10 mouse cellular contexts compared by ENCODE assay signal in the genomic region with DNA sequence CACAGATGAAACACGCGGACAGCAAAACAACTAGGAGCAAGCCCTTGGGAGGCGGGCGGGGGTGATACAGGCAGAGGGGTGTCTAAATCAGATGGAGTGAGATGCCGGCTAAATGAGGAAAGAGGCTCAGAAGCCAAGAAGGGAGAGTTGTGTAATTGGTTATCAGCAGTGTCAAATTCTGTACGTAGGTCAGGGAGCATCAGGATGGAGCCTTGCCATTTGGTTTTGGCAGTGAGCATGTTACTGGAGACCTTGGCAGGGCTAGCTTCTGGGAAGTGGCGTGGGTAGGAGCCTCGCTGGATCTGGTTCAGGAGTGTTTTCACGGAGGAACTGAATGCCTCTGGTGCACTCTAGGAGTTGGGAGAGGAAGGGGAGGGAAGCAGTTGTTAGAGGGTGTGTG. TPM values are rescaled to one million over a fixed set of nuclear protein-coding genes. Genes with fewer than 3 reads are reported as not detected.
DNase-seq lines count a peak whose midpoint lies in the region; ATAC-seq and TF ChIP-seq lines count a peak whose summit lies in the region.
"Had no signal": no experiment of that assay in that cellular context is flagged by ENCODE, and none has a peak within 500 bp of the region (broad histone marks: within the 10 kb centered on the region; RNA-seq: fewer than 3 reads in every experiment).

No protein-coding gene starts in this region.

- H3K4me2 ChIP-seq in midbrain, embryonic 16.5 days (ENCODE audit: low read length): no peak overlapping the region
- H3K4me2 ChIP-seq: stomach, embryonic 15.5 days had no signal

- intact Hi-C loops in left cerebral cortex, postnatal 14 days (cut with DNase I): no loop called here
- intact Hi-C loops in left cerebral cortex, adult 2 months (cut with DNase I): no loop called here
- intact Hi-C loops in left cerebral cortex, postnatal 36 days (cut with DNase I): no loop called here

- TF ChIP-seq CTCF in left cerebral cortex, adult 2 months (IDR thresholded peaks at IDR 0.05): no peak

- no peak overlapping the region for H3K27ac ChIP-seq in left cerebral cortex, adult 2 months
- no peak overlapping the region for H3K27ac ChIP-seq in midbrain, embryonic 16.5 days (ENCODE audit: low read length)
- H3K27ac ChIP-seq: macrophage; stomach, embryonic 15.5 days had no signal

- 78% methylated on average over 9 of the region's 9 CpGs for WGBS in midbrain, embryonic 16.5 days

- H3K4me3 ChIP-seq in left cerebral cortex, adult 2 months: no peak overlapping the region
- H3K4me3 ChIP-seq in midbrain, embryonic 16.5 days (ENCODE audit: low read depth, low read length): no peak overlapping the region
- H3K4me3 ChIP-seq: stomach, embryonic 15.5 days had no signal

- no peaks in the 10 kb centered on the region for H3K4me1 ChIP-seq in midbrain, embryonic 16.5 days (ENCODE audit: control insufficient read depth, insufficient read depth, low read length)
- H3K4me1 ChIP-seq: stomach, embryonic 15.5 days had no signal

- no peaks in the 10 kb centered on the region for H3K27me3 ChIP-seq in midbrain, embryonic 16.5 days (ENCODE audit: control insufficient read depth, insufficient read depth, low read depth, low read length)
- H3K27me3 ChIP-seq: stomach, embryonic 15.5 days had no signal

- H3K9ac ChIP-seq in midbrain, embryonic 16.5 days (ENCODE audit: low read depth, low read length): no peak overlapping the region
- H3K9ac ChIP-seq: stomach, embryonic 15.5 days had no signal

- no peaks in the 10 kb centered on the region for H3K9me3 ChIP-seq in midbrain, embryonic 16.5 days (replicated peaks; ENCODE audit: control insufficient read depth, low read length, poor library complexity, severe bottlenecking)
- H3K9me3 ChIP-seq: stomach, embryonic 15.5 days had no signal

- peak; percentile 9 to 14 for DNase-seq in left cerebral cortex, postnatal 14 days (ENCODE audit: low spot score in 2 of 2)
- DNase-seq in left cerebral cortex, adult 2 months (ENCODE audit: extremely low spot score in 1 of 2, low spot score in 2 of 2): no peak
- peak; percentile 85 to 90 for DNase-seq in gastrocnemius, adult 8-10 months (ENCODE audit: low spot score in 2 of 2)
- peak; percentile 15 to 23 for DNase-seq in left cerebral cortex, postnatal 36 days (ENCODE audit: low spot score in 2 of 2)
- DNase-seq in testis, postnatal 10 days (ENCODE audit: low spot score): peak; percentile 50
- DNase-seq in spleen, adult 12 weeks (ENCODE audit: low spot score): no peak

- H3K36me3 ChIP-seq in midbrain, embryonic 16.5 days (ENCODE audit: control insufficient read depth, insufficient read depth, low read length): no peaks in the 10 kb centered on the region
- H3K36me3 ChIP-seq: stomach, embryonic 15.5 days had no signal

- ATAC-seq in cerebellum, adult (ENCODE audit: insufficient number of reproducible peaks, low FRiP score, low TSS enrichment): peak; percentile 80
- ATAC-seq in midbrain, embryonic 16.5 days: no peak

RNA-seq across cellular contexts. Expression of a gene that starts 58.7 kb away (rescaled TPM):
- total RNA-seq in left cerebral cortex, postnatal 14 days (2021): 10 to 100 TPM; 64.1 to 67.3 TPM
- 10 to 100 TPM; 53.4 to 54.3 TPM for total RNA-seq in left cerebral cortex, adult 2 months (2021)
- 10 to 100 TPM; 35.9 to 51.9 (median 37.8) TPM for total RNA-seq in gastrocnemius, adult 8-10 months (2022)
- total RNA-seq in left cerebral cortex, postnatal 36 days (2021): 10 to 100 TPM; 55.8 to 57.8 TPM
- polyA plus RNA-seq in midbrain, embryonic 16.5 days (2015; fragmentation: Nextera tagmentation; extraction: Ambion mirVana): 30.0 and 31.4 TPM in 2 replicates

Comparison
In these comparisons a context has a peak if more than half of its experiments do, and no peak if none do; other contexts are left out.
1. DNase-seq: peak in left cerebral cortex, postnatal 14 days (2 of 2), gastrocnemius, adult 8-10 months (2 of 2), left cerebral cortex, postnatal 36 days (2 of 2) and testis, postnatal 10 days (single experiment); none in left cerebral cortex, adult 2 months (0 of 2) and spleen, adult 12 weeks (single experiment).